Mouse (Mus musculus) lung, embryonic 14.5 days (tissue): ENCODE results near the gene Sema5a. TPM values are rescaled to one million over a fixed set of nuclear protein-coding genes. Genes with fewer than 3 reads are reported as not detected.

Source experiments
- ATAC-seq: fragments of 200-750 bp; cut with Nextera tagmentation; 2 replicates; pipeline ENCODE4 v1.8.0; 2017; ENCODE audit warnings: mild to moderate bottlenecking, moderate TSS enrichment, moderate library complexity; ENCODE audit not compliant: insufficient read depth
- DNase-seq: peaks from one replicate; pipeline ENCODE4 v3.0.0-alpha.2; 2015
- H3K27ac ChIP-seq: fragments of 300-500 bp; sonication (generic); 2 replicates; pipeline ENCODE4 v1.5.1; 2014; ENCODE audit warnings: low read depth, mild to moderate bottlenecking, moderate library complexity
- H3K27me3 ChIP-seq: fragments of 300-500 bp; sonication (generic); 2 replicates; pipeline ENCODE4 v1.6.1; 2014; ENCODE audit warnings: low read length, control low read depth; ENCODE audit not compliant: insufficient read depth
- H3K36me3 ChIP-seq: fragments of 300-500 bp; sonication (generic); 2 replicates; pipeline ENCODE4 v1.6.1; 2014; ENCODE audit warnings: control low read depth; ENCODE audit not compliant: insufficient read depth
- H3K4me1 ChIP-seq: fragments of 300-500 bp; sonication (generic); 2 replicates; pipeline ENCODE4 v1.6.1; 2014; ENCODE audit warnings: antibody characterized with exemption, control low read depth; ENCODE audit not compliant: insufficient read depth
- H3K4me2 ChIP-seq: fragments of 300-500 bp; sonication (generic); 2 replicates; pipeline ENCODE4 v1.6.1; 2014; ENCODE audit warnings: mild to moderate bottlenecking
- H3K4me3 ChIP-seq: fragments of 300-500 bp; sonication (generic); 2 replicates; pipeline ENCODE4 v1.5.1; 2014; ENCODE audit warnings: low read depth, low read length
- H3K9ac ChIP-seq: fragments of 300-500 bp; sonication (generic); 2 replicates; pipeline ENCODE4 v1.6.1; 2014
- H3K9me3 ChIP-seq: fragments of 300-500 bp; sonication (generic); 2 replicates; pipeline ENCODE4 v1.6.1; 2016; ENCODE audit warnings: low read depth, low read length, control low read depth
- CTCF ChIP-seq: IDR thresholded peaks from 2 replicates; pipeline ENCODE4 v1.5.1; 2016; ENCODE audit warnings: antibody characterized with exemption, low read depth
- WGBS: fragments of 180-500 bp; shearing (Covaris S2); extraction: QIAGEN DNeasy Blood & Tissue Kit; methylation state at CpG from one replicate; pipeline ENCODE4 v1.1.7; 2014; 5-methylcytosine and 5-hydroxymethylcytosine counted together
- polyA plus RNA-seq: library from polyadenylated mRNA; unstranded; fragments of >200 nt; fragmentation: Nextera tagmentation; extraction: Ambion mirVana; gene quantifications from 2 replicates; pipeline ENCODE4 v1.2.1, GENCODE M21; 2014

The Sema5a gene
- polyA plus RNA-seq, 1 experiment from 2014 or later: 17.9 TPM

- Histone ChIP-seq H3K4me2 (no peak overlapping the region), H3K27me3 (no peaks in the 10 kb centered on the region), H3K9me3 (no peaks in the 10 kb centered on the region), H3K27ac (no peak overlapping the region), H3K36me3 (no peaks in the 10 kb centered on the region), H3K4me3 (no peak overlapping the region), H3K4me1 (no peaks in the 10 kb centered on the region; the same call in 1 of the 2 replicates), H3K9ac (no peak overlapping the region)
- TF ChIP-seq CTCF: no peak
- ATAC-seq (no peak), DNase-seq (no peak)
- 94% methylated on average over 3 of the region's 3 CpGs for WGBS
Observed at GRCm38 (mm10) chr15:32337810-32338209, 93.2 kb downstream of the Sema5a start.

- Histone ChIP-seq H3K27ac (no peak overlapping the region), H3K4me2 (no peak overlapping the region), H3K36me3 (no peaks in the 10 kb centered on the region), H3K4me1 (no peaks in the 10 kb centered on the region; the same call in 1 of the 2 replicates), H3K27me3 (no peaks in the 10 kb centered on the region), H3K4me3 (no peak overlapping the region), H3K9me3 (no peaks in the 10 kb centered on the region), H3K9ac (no peak overlapping the region)
- WGBS: 51% methylated on average over 3 of the region's 3 CpGs
- ATAC-seq (no peak), DNase-seq (no peak)
- no peak for TF ChIP-seq CTCF
Observed at GRCm38 (mm10) chr15:32338721-32339290, 94.2 kb downstream of the Sema5a start.

GRCm38 (mm10) chr15:32339426-32339825 lies 94.8 kb downstream of the Sema5a start:
- no peak for ATAC-seq
- Histone ChIP-seq H3K27ac (no peak overlapping the region), H3K4me2 (no peak overlapping the region), H3K4me3 (no peak overlapping the region), H3K9ac (no peak overlapping the region), H3K9me3 (no peaks in the 10 kb centered on the region), H3K27me3 (no peaks in the 10 kb centered on the region), H3K36me3 (no peaks in the 10 kb centered on the region), H3K4me1 (no peaks in the 10 kb centered on the region; the same call in 1 of the 2 replicates)
- no peak for TF ChIP-seq CTCF
- no peak for DNase-seq
- WGBS: 52% methylated on average over 5 of the region's 5 CpGs

- Histone ChIP-seq H3K27me3 (no peaks in the 10 kb centered on the region), H3K9ac (no peak overlapping the region), H3K4me2 (no peak overlapping the region), H3K36me3 (no peaks in the 10 kb centered on the region), H3K4me1 (no peaks in the 10 kb centered on the region; the same call in 1 of the 2 replicates), H3K9me3 (no peaks in the 10 kb centered on the region), H3K27ac (no peak overlapping the region), H3K4me3 (no peak overlapping the region)
- WGBS: 68% methylated on average over 2 of the region's 2 CpGs
- ATAC-seq: no peak
- TF ChIP-seq CTCF: no peak
- DNase-seq: no peak
Observed at GRCm38 (mm10) chr15:32341423-32341822, 96.8 kb downstream of the Sema5a start.

GRCm38 (mm10) chr15:32343544-32343943 lies 98.9 kb downstream of the Sema5a start:
- H3K9ac ChIP-seq: no peak overlapping the region
- ATAC-seq (no peak), DNase-seq (no peak)
- no peaks in the 10 kb centered on the region; the same call in 1 of the 2 replicates for H3K4me1 ChIP-seq
- TF ChIP-seq CTCF: no peak
- H3K27ac ChIP-seq: no peak overlapping the region
- H3K9me3 ChIP-seq: no peaks in the 10 kb centered on the region
- 56% methylated on average over 5 of the region's 5 CpGs for WGBS
- H3K4me3 ChIP-seq: no peak overlapping the region
- H3K27me3 ChIP-seq: no peaks in the 10 kb centered on the region
- no peaks in the 10 kb centered on the region for H3K36me3 ChIP-seq
- H3K4me2 ChIP-seq: no peak overlapping the region

GRCm38 (mm10) chr15:32347315-32347714 lies 102.7 kb downstream of the Sema5a start:
- H3K27me3 ChIP-seq: no peaks in the 10 kb centered on the region
- whole genome bisulfite sequencing: 80% methylated on average over 5 of the region's 5 CpGs
- no peak overlapping the region for H3K27ac ChIP-seq
- H3K9me3 ChIP-seq: no peaks in the 10 kb centered on the region
- H3K4me3 ChIP-seq: no peak overlapping the region
- H3K4me1 ChIP-seq: no peaks in the 10 kb centered on the region
- ATAC-seq (no peak), DNase-seq (no peak)
- H3K36me3 ChIP-seq: no peaks in the 10 kb centered on the region
- no peak overlapping the region for H3K4me2 ChIP-seq
- TF ChIP-seq CTCF: no peak
- no peak overlapping the region for H3K9ac ChIP-seq

GRCm38 (mm10) chr15:32349276-32349675 lies 104.7 kb downstream of the Sema5a start:
- WGBS: 90% methylated on average over 5 of the region's 5 CpGs
- Histone ChIP-seq H3K36me3 (no peaks in the 10 kb centered on the region), H3K9ac (no peak overlapping the region), H3K4me3 (no peak overlapping the region), H3K4me2 (no peak overlapping the region), H3K9me3 (no peaks in the 10 kb centered on the region), H3K27ac (no peak overlapping the region), H3K4me1 (0 out of 2 replicates have a peak, but pooled peaks cover 1% of the 10 kb centered on the region), H3K27me3 (no peaks in the 10 kb centered on the region)
- no peak for DNase-seq
- no peak for ATAC-seq
- TF ChIP-seq CTCF: no peak

- 52% methylated on average over 8 of the region's 8 CpGs for WGBS
- ATAC-seq: no peak
- no peaks in the 10 kb centered on the region for H3K36me3 ChIP-seq
Observed at GRCm38 (mm10) chr15:32352995-32353394, 108.4 kb downstream of the Sema5a start.

More at GRCm38 (mm10) chr15:32352995-32353394, 108.4 kb downstream of the Sema5a start:
- no peaks in the 10 kb centered on the region for H3K9me3 ChIP-seq
- no peak overlapping the region for H3K4me2 ChIP-seq
- H3K4me1 ChIP-seq: 0 out of 2 replicates have a peak, but pooled peaks cover 4% of the 10 kb centered on the region
- H3K4me3 ChIP-seq: no peak overlapping the region
- H3K9ac ChIP-seq: no peak overlapping the region
- no peak for TF ChIP-seq CTCF
- no peak overlapping the region for H3K27ac ChIP-seq
- no peaks in the 10 kb centered on the region for H3K27me3 ChIP-seq
- DNase-seq: no peak
